Mouse (Mus musculus) kidney, embryonic 15.5 days (tissue): ENCODE measurements at regions not wholly inside any gene's neighbourhood (a gene's known extent, or its start where the extent isn't known, plus 50 kb on each side); places are given as distances from the start of the nearest gene placed in this dataset.
"Not testable (repeated sequence)": the region's sequence is repeated elsewhere in the genome, so short reads cannot be mapped to it uniquely, and the experiment has no call there.

Experiments
- ATAC-seq: fragments of 200-750 bp; cut with Nextera tagmentation; replicated peaks from 2 replicates; pipeline ENCODE4 v1.8.0; 2017; ENCODE audit warnings: moderate TSS enrichment; ENCODE audit not compliant: low FRiP score
- H3K27ac ChIP-seq: fragments of 300-500 bp; sonication (generic); 2 replicates; pipeline ENCODE4 v1.5.1; 2015; ENCODE audit warnings: mild to moderate bottlenecking, inconsistent platforms
- H3K27me3 ChIP-seq: fragments of 300-500 bp; sonication (generic); 2 replicates; pipeline ENCODE4 v1.6.1; 2015; ENCODE audit warnings: inconsistent platforms
- H3K36me3 ChIP-seq: fragments of 300-500 bp; sonication (generic); 2 replicates; pipeline ENCODE4 v1.6.1; 2015; ENCODE audit warnings: inconsistent platforms
- H3K4me1 ChIP-seq: fragments of 300-500 bp; sonication (generic); 2 replicates; pipeline ENCODE4 v1.6.1; 2015; ENCODE audit warnings: inconsistent platforms
- H3K4me2 ChIP-seq: fragments of 300-500 bp; sonication (generic); 2 replicates; pipeline ENCODE4 v1.6.1; 2015; ENCODE audit warnings: moderate library complexity, mild to moderate bottlenecking, inconsistent platforms
- H3K4me3 ChIP-seq: fragments of 300-500 bp; sonication (generic); replicated peaks from 2 replicates; pipeline ENCODE4 v1.5.1; 2015; ENCODE audit warnings: mild to moderate bottlenecking, inconsistent platforms
- H3K9ac ChIP-seq: fragments of 300-500 bp; sonication (generic); 2 replicates; pipeline ENCODE4 v1.6.1; 2015; ENCODE audit warnings: mild to moderate bottlenecking, inconsistent platforms
- H3K9me3 ChIP-seq: fragments of 300-500 bp; sonication (generic); replicated peaks from 2 replicates; pipeline ENCODE4 v1.6.1; 2016; ENCODE audit warnings: inconsistent platforms
- WGBS: fragments of 180-500 bp; shearing (Covaris S2); methylation state at CpG from one replicate; pipeline ENCODE4 v1.1.7; 2015; ENCODE audit warnings: mixed read lengths; 5-methylcytosine and 5-hydroxymethylcytosine counted together

DNA sequence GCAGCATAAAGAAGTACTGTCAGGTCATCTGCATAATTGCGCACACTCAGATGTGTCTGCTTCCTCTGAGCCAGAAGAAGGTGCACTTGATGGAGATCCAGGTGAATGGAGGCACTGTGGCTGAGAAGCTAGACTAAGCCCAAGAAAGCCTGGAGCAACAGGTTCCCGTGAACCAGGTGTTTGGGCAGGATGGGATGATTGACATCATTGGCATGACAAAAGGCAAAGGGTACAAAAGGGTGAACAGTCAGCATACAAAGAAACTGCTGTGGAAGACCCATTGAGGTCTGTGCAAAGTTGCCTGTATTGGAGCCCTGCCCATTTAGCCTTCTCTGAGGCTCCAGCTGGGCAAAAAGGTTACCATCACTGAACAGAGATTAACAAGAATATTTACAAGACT is 337.0 kb upstream of the Zfp960 start:
- WGBS: 87% methylated on average over 2 of the region's 2 CpGs
- no peaks in the 10 kb centered on the region for H3K9me3 ChIP-seq
- no peak overlapping the region for H3K9ac ChIP-seq
- H3K4me1 ChIP-seq: no peaks in the 10 kb centered on the region
- no peak overlapping the region for H3K4me3 ChIP-seq
- H3K27ac ChIP-seq: no peak overlapping the region
- no peaks in the 10 kb centered on the region for H3K36me3 ChIP-seq
- no peak overlapping the region for H3K4me2 ChIP-seq
- no peaks in the 10 kb centered on the region for H3K27me3 ChIP-seq
- ATAC-seq: no peak

- H3K9ac ChIP-seq: no peak overlapping the region
- 85% methylated on average over 4 of the region's 4 CpGs for WGBS
- no peak overlapping the region for H3K27ac ChIP-seq
- ATAC-seq: no peak
- no peaks in the 10 kb centered on the region for H3K36me3 ChIP-seq
- H3K9me3 ChIP-seq: no peaks in the 10 kb centered on the region
- H3K4me2 ChIP-seq: no peak overlapping the region
- H3K27me3 ChIP-seq: no peaks in the 10 kb centered on the region
- H3K4me3 ChIP-seq: no peak overlapping the region
- no peaks in the 10 kb centered on the region for H3K4me1 ChIP-seq
Measured at GRCm38 (mm10) chr17:16753090-16753489, 310.8 kb upstream of the Zfp960 start.

DNA sequence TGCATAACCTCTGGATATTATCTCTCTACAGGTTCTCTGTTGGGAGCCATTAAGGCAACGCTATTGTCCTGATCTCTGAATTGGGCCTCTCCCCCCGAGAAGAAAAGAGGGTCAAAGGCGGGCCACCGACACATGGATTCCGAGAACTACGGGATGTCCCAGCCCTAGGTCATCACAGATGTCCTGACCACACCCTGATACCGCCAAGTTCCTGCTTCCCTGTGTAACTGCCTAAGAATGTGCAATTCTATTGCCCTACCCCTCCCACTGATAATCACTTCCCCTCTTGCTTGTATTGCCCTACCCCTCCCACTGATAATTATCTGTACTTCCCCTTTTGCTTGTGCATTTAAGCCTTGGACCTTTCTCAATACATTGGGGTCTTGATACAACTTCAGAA is 293.3 kb upstream of the Zfp960 start:
- H3K27me3 ChIP-seq, H3K4me3 ChIP-seq, ATAC-seq, H3K9ac ChIP-seq, H3K4me1 ChIP-seq, H3K36me3 ChIP-seq, H3K9me3 ChIP-seq, H3K27ac ChIP-seq, H3K4me2 ChIP-seq: not testable (repeated sequence)
- 86% methylated on average over 7 of the region's 7 CpGs for WGBS

GRCm38 (mm10) chr17:16798316-16798715 is 265.6 kb upstream of the Zfp960 start:
- no peak overlapping the region for H3K4me2 ChIP-seq
- H3K9ac ChIP-seq: no peak overlapping the region
- H3K27me3 ChIP-seq: no peaks in the 10 kb centered on the region
- no peak overlapping the region for H3K27ac ChIP-seq
- whole genome bisulfite sequencing: 80% methylated on average over 5 of the region's 5 CpGs
- no peaks in the 10 kb centered on the region for H3K4me1 ChIP-seq
- H3K9me3 ChIP-seq: no peaks in the 10 kb centered on the region
- no peak for ATAC-seq
- H3K36me3 ChIP-seq: no peaks in the 10 kb centered on the region
- H3K4me3 ChIP-seq: no peak overlapping the region

DNA sequence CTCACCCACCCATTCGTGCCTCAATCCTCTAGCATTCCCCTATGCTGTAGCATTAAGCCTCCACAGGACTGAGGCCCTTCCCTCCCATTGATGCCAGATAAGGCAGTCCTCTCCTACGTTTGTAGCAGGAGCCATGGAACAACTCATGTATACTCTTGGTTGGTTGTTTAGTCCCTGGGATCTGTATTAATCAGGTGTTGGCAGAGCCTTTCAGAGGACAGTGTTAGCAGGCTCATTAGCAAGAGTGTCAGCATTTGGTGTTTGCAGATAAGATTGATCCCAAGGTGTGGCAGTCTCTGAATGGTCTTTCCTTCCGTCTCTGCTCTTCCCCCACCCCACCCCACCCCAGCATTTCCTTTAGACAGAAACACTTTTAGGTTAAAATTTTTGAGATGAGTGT is 258.9 kb upstream of the Zfp960 start:
- Histone ChIP-seq H3K4me2 (no peak overlapping the region), H3K9me3 (no peaks in the 10 kb centered on the region), H3K36me3 (no peaks in the 10 kb centered on the region), H3K4me1 (no peaks in the 10 kb centered on the region), H3K27ac (no peak overlapping the region), H3K27me3 (no peaks in the 10 kb centered on the region), H3K9ac (no peak overlapping the region), H3K4me3 (no peak overlapping the region)
- 59% methylated on average over 3 of the region's 3 CpGs for WGBS
- no peak for ATAC-seq

GRCm38 (mm10) chr17:16818421-16818820 is 245.5 kb upstream of the Zfp960 start:
- H3K36me3 ChIP-seq: no peaks in the 10 kb centered on the region
- H3K4me3 ChIP-seq: no peak overlapping the region
- H3K4me2 ChIP-seq: no peak overlapping the region
- H3K27ac ChIP-seq: no peak overlapping the region
- H3K9me3 ChIP-seq: no peaks in the 10 kb centered on the region
- no peak overlapping the region for H3K9ac ChIP-seq
- no peaks in the 10 kb centered on the region for H3K27me3 ChIP-seq
- no peaks in the 10 kb centered on the region for H3K4me1 ChIP-seq
- no peak for ATAC-seq
- WGBS: 31% methylated on average over 3 of the region's 3 CpGs

DNA sequence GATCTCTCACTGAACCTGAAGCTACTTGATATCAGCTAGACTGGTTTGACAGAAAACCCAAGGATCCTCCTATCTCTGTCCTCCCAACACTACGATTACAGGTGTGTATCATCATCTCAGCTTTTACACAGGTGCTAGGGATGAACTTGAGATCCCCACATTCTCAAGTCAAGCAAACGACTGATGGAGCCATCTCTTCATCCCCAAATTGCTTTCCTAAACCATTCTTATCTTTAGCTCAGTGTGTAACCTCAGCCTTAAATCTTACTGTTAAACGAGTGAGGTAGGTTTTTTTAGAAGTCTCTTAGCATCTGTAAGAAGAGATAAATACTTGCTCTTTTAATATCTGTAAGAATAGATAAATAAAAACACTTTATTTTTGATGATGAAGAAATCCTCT is 242.2 kb upstream of the Zfp960 start:
- Histone ChIP-seq H3K9ac (no peak overlapping the region), H3K4me1 (no peaks in the 10 kb centered on the region), H3K9me3 (no peaks in the 10 kb centered on the region), H3K4me2 (no peak overlapping the region), H3K27me3 (no peaks in the 10 kb centered on the region), H3K4me3 (no peak overlapping the region), H3K27ac (no peak overlapping the region), H3K36me3 (no peaks in the 10 kb centered on the region)
- no peak for ATAC-seq
- 81% methylated on average over 3 of the region's 3 CpGs for WGBS

DNA sequence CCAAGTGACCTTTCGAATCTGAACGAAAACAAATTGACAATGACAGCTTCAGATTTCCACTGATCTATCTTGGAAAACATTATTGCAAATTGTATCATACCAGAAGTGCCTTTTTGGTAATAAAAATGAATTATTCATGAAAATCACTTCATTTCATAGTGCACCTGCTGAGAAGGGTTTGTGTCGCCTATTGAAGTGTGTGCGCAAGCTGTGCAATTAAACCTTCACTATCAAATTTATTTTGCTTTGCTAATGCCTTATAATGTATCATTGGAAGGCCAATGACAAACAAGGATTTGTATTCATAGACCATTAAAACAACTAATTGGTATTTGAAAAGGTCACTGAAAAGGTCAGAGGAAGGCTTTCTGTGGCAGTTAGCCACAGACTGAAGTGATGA is 224.8 kb upstream of the Zfp960 start:
- 88% methylated on average over 4 of the region's 4 CpGs for WGBS
- no peaks in the 10 kb centered on the region for H3K36me3 ChIP-seq

GRCm38 (mm10) chr17:16860771-16861170 is 203.1 kb upstream of the Zfp960 start:
- no peaks in the 10 kb centered on the region for H3K4me1 ChIP-seq
- 48% methylated on average over 1 of the region's 1 CpGs for WGBS
- no peaks in the 10 kb centered on the region for H3K36me3 ChIP-seq
- no peaks in the 10 kb centered on the region for H3K9me3 ChIP-seq
- H3K9ac ChIP-seq: no peak overlapping the region
- H3K27ac ChIP-seq: no peak overlapping the region
- no peaks in the 10 kb centered on the region for H3K27me3 ChIP-seq
- no peak overlapping the region for H3K4me2 ChIP-seq
- no peak for ATAC-seq
- H3K4me3 ChIP-seq: no peak overlapping the region

More for the DNA sequence above, 224.8 kb upstream of the Zfp960 start:
- ATAC-seq: no peak
- Histone ChIP-seq H3K4me2 (no peak overlapping the region), H3K27ac (no peak overlapping the region), H3K9ac (no peak overlapping the region), H3K4me1 (no peaks in the 10 kb centered on the region), H3K4me3 (no peak overlapping the region), H3K27me3 (no peaks in the 10 kb centered on the region), H3K9me3 (no peaks in the 10 kb centered on the region)

DNA sequence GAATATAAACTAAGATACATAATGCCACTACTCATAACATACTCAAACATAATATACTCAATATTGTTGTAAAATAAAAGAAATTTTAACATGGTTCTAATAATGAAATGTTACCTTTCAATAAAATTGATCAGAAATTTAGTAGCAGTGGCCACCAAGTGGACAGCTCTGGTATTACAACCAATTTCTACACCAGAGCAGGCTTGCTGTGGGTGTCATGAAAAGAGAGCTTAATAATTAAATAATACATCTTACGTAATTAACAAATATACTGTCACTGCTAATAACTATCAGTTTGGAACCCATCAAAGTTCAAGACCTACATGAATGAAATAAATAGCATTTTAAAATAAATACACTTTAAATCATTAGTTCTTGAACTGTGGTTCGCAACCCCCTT is 163.1 kb upstream of the Zfp960 start:
- Histone ChIP-seq H3K4me1 (no peaks in the 10 kb centered on the region), H3K4me3 (no peak overlapping the region), H3K4me2 (no peak overlapping the region), H3K9ac (no peak overlapping the region), H3K27ac (no peak overlapping the region), H3K9me3 (no peaks in the 10 kb centered on the region), H3K27me3 (no peaks in the 10 kb centered on the region), H3K36me3 (no peaks in the 10 kb centered on the region)
- no peak for ATAC-seq
- 59% methylated on average over 2 of the region's 2 CpGs for WGBS

- no peak overlapping the region for H3K4me3 ChIP-seq
- no peaks in the 10 kb centered on the region for H3K4me1 ChIP-seq
- no peak for ATAC-seq
- H3K4me2 ChIP-seq: no peak overlapping the region
- H3K36me3 ChIP-seq: no peaks in the 10 kb centered on the region
- no peak overlapping the region for H3K9ac ChIP-seq
- no peaks in the 10 kb centered on the region for H3K9me3 ChIP-seq
- H3K27ac ChIP-seq: no peak overlapping the region
- 96% methylated on average over 2 of the region's 2 CpGs for WGBS
- H3K27me3 ChIP-seq: no peaks in the 10 kb centered on the region
Measured at GRCm38 (mm10) chr17:16918191-16918590, 145.7 kb upstream of the Zfp960 start.

GRCm38 (mm10) chr17:16926200-16926599 is 137.7 kb upstream of the Zfp960 start:
- Histone ChIP-seq H3K9ac (no peak overlapping the region), H3K4me2 (no peak overlapping the region), H3K36me3 (no peaks in the 10 kb centered on the region), H3K9me3 (no peaks in the 10 kb centered on the region), H3K27ac (no peak overlapping the region), H3K27me3 (no peaks in the 10 kb centered on the region), H3K4me3 (no peak overlapping the region), H3K4me1 (no peaks in the 10 kb centered on the region)
- ATAC-seq: no peak

- Histone ChIP-seq H3K4me3 (peak overlapping the region; percentile 60), H3K4me2 (peak overlapping the region; percentile 49), H3K27ac (peak overlapping the region; percentile 82), H3K9ac (peak overlapping the region; percentile 38; the same call in 1 of the 2 replicates)
- H3K9me3 ChIP-seq, H3K27me3 ChIP-seq, H3K36me3 ChIP-seq, H3K4me1 ChIP-seq: not testable (repeated sequence)
- 4% methylated on average over 25 of the region's 26 CpGs for WGBS
- ATAC-seq: peak; percentile 100
Measured at GRCm38 (mm10) chr17:16951092-16952016, 112.6 kb upstream of the Zfp960 start.
